11 mouse cellular contexts compared by ENCODE assay signal in the genomic region with DNA sequence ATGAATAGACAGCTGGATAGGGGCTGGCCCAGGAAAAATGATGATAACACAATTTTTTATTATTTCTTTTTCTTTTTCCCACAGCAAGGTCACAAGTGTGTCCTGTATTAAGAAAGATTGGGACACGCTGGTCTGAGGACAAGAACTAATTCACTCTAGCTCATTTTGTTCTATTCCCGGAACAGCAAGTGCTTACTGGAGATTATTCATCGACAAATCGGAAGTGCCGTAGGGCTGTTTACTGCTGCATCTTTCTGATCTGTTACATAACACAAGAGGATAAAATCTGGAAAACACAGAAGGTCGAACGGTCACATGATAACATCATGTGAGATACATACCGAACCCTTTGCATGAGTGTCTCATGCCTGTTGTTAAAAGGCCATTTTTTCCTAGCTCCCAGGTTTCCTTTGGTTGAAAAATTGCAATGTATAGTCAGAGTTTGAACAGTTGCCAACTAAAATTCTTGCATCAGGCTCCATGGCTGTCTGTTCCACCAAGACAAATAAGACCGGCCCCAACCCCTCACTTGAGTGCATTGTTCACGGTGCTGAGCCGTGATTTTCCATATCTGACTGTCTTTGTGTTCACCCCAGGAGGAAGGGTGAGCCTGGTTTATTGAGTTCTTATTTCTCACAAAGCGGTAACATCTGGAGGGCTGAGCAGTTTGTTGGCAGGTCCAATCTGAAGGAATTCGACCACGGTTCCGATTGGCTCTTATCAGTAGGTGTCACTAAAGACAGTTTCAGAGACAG.
A peak's percentile ranks its signal among the peaks of the same experiment; 100 is the strongest.
DNase-seq lines count a peak whose midpoint lies in the region; ATAC-seq lines count a peak whose summit lies in the region.
"Had no signal": no experiment of that assay in that cellular context is flagged by ENCODE, and none has a peak within 500 bp of the region (broad histone marks: within the 10 kb centered on the region; RNA-seq: fewer than 3 reads in every experiment).

No protein-coding gene starts in this region.

- no peak overlapping the region for H3K9ac ChIP-seq in forebrain, embryonic 14.5 days (ENCODE audit: low read length)
- no peak overlapping the region for H3K9ac ChIP-seq in neural tube, embryonic 15.5 days (replicated peaks)
- H3K9ac ChIP-seq: forebrain, postnatal 0 days; liver, embryonic 14.5 days had no signal

- no peak overlapping the region for H3K4me2 ChIP-seq in forebrain, embryonic 14.5 days (ENCODE audit: low read length)
- no peak overlapping the region for H3K4me2 ChIP-seq in neural tube, embryonic 15.5 days

- H3K4me1 ChIP-seq in forebrain, embryonic 14.5 days (ENCODE audit: control insufficient read depth, insufficient read depth, low read length): no peaks in the 10 kb centered on the region
- H3K4me1 ChIP-seq in forebrain, embryonic 10.5 days: no peaks in the 10 kb centered on the region
- peaks cover 10% of the 10 kb centered on the region for H3K4me1 ChIP-seq in neural tube, embryonic 15.5 days

- ATAC-seq in forebrain, embryonic 14.5 days: 0 out of 2 replicates have a peak, but pooled peaks have one; percentile 18
- peak; percentile 53; the same call in 1 of the 2 replicates for ATAC-seq in neural tube, embryonic 15.5 days (ENCODE audit: low FRiP score)

- WGBS in forebrain, embryonic 14.5 days: 89% methylated on average over 15 of the region's 15 CpGs
- 93% methylated on average over 15 of the region's 15 CpGs for WGBS in forebrain, embryonic 10.5 days
- WGBS in neural tube, embryonic 15.5 days: 74% methylated on average over 15 of the region's 15 CpGs

- no peaks in the 10 kb centered on the region for H3K36me3 ChIP-seq in forebrain, embryonic 14.5 days (ENCODE audit: control insufficient read depth, insufficient read depth, low read length)
- H3K36me3 ChIP-seq in forebrain, embryonic 10.5 days (replicated peaks): no peaks in the 10 kb centered on the region
- H3K36me3 ChIP-seq in neural tube, embryonic 15.5 days: no peaks in the 10 kb centered on the region

- H3K27me3 ChIP-seq in forebrain, embryonic 14.5 days (replicated peaks; ENCODE audit: control insufficient read depth, insufficient read depth, low read length): no peaks in the 10 kb centered on the region
- H3K27me3 ChIP-seq in forebrain, embryonic 10.5 days (ENCODE audit: poor library complexity, severe bottlenecking): no peaks in the 10 kb centered on the region
- no peaks in the 10 kb centered on the region for H3K27me3 ChIP-seq in neural tube, embryonic 15.5 days (replicated peaks)

- DNase-seq in forebrain, embryonic 14.5 days (ENCODE audit: low spot score): no peak
- DNase-seq in forebrain, embryonic 10.5 days (ENCODE audit: extremely low spot score, low spot score): no peak
- DNase-seq in lung, postnatal 10 days: peak; percentile 6
- no peak for DNase-seq in lung, postnatal 14 days
- peak; percentile 17 for DNase-seq in heart, postnatal 4 days
- DNase-seq in c-Kit-positive CD71-positive TER-119-positive erythroid progenitor cells, embryonic 14.5 days (ENCODE audit: low spot score): no peak
- no peak for DNase-seq in ovary, adult 18-20 months (ENCODE audit: low spot score)
- DNase-seq: forebrain, postnatal 0 days had no signal

- H3K9me3 ChIP-seq in forebrain, embryonic 14.5 days (replicated peaks; ENCODE audit: control insufficient read depth, low read length): no peaks in the 10 kb centered on the region
- H3K9me3 ChIP-seq in forebrain, embryonic 10.5 days: no peaks in the 10 kb centered on the region
- no peaks in the 10 kb centered on the region for H3K9me3 ChIP-seq in neural tube, embryonic 15.5 days (replicated peaks)

- H3K4me3 ChIP-seq in forebrain, embryonic 14.5 days (ENCODE audit: low read depth, low read length): no peak overlapping the region
- no peak overlapping the region for H3K4me3 ChIP-seq in forebrain, embryonic 10.5 days
- H3K4me3 ChIP-seq in neural tube, embryonic 15.5 days (replicated peaks): no peak overlapping the region
- H3K4me3 ChIP-seq: myocyte had no signal

- no peak overlapping the region for H3K27ac ChIP-seq in forebrain, embryonic 14.5 days (ENCODE audit: low read depth, low read length)
- H3K27ac ChIP-seq in forebrain, embryonic 10.5 days: no peak overlapping the region
- H3K27ac ChIP-seq in neural tube, embryonic 15.5 days (replicated peaks): 0 out of 2 replicates have a peak overlapping the region, but pooled peaks have one; percentile 15
- H3K27ac ChIP-seq: liver, embryonic 14.5 days had no signal

Comparison
In these comparisons a context has a peak if more than half of its experiments do, and no peak if none do; other contexts are left out.
1. DNase-seq: peak in lung, postnatal 10 days (single experiment) and heart, postnatal 4 days (single experiment); none in forebrain, embryonic 14.5 days (single experiment), forebrain, embryonic 10.5 days (single experiment), lung, postnatal 14 days (single experiment), c-Kit-positive CD71-positive TER-119-positive erythroid progenitor cells, embryonic 14.5 days (single experiment) and ovary, adult 18-20 months (single experiment).